Mouse (Mus musculus): ENCODE results near the gene Tspan18. TPM values are rescaled to one million over a fixed set of nuclear protein-coding genes. Genes with fewer than 3 reads are reported as not detected.

The Tspan18 gene
- polyA plus RNA-seq, 1 experiment from 2014 or later = 71.4 TPM

- ATAC-seq (ENCODE audit: low FRiP score) (peak; percentile 55; the same call in 1 of the 2 replicates), DNase-seq (ENCODE audit: low spot score) (peak; percentile 39)
- peaks cover 4% of the 10 kb centered on the region; the same call in 1 of the 2 replicates for H3K4me1 ChIP-seq (replicated peaks; ENCODE audit: control insufficient read depth, insufficient read depth, low read length)
These were observed 33.7 kb upstream of the Tspan18 start for GRCm38 (mm10) chr2:93367962-93368361.

GRCm38 (mm10) chr2:93365411-93365810, 31.1 kb upstream of the Tspan18 start:
- no peak overlapping the region for H3K27ac ChIP-seq (ENCODE audit: low read depth, low read length)
- H3K9ac ChIP-seq (ENCODE audit: low read depth, low read length) = no peak overlapping the region
- DNase-seq (ENCODE audit: low spot score) (no peak), ATAC-seq (ENCODE audit: low FRiP score) (no peak)
- H3K4me1 ChIP-seq (replicated peaks; ENCODE audit: control insufficient read depth, insufficient read depth, low read length) = peaks cover 4% of the 10 kb centered on the region; the same call in 1 of the 2 replicates
- 70% methylated on average over 9 of the region's 9 CpGs for WGBS
- H3K4me3 ChIP-seq (ENCODE audit: low read depth, low read length) = no peak overlapping the region
- no peak overlapping the region for H3K4me2 ChIP-seq (replicated peaks; ENCODE audit: low read depth, low read length)
- H3K9me3 ChIP-seq (ENCODE audit: control insufficient read depth, low read length) = no peaks in the 10 kb centered on the region
- no peaks in the 10 kb centered on the region for H3K27me3 ChIP-seq (ENCODE audit: control insufficient read depth, insufficient read depth, low read length)
- H3K36me3 ChIP-seq (ENCODE audit: control insufficient read depth, insufficient read depth, low read length) = no peaks in the 10 kb centered on the region

More at GRCm38 (mm10) chr2:93367962-93368361, 33.7 kb upstream of the Tspan18 start:
- peak overlapping the region; percentile 65; the same call in 1 of the 2 replicates for H3K27ac ChIP-seq (ENCODE audit: low read depth, low read length)
- H3K4me2 ChIP-seq (replicated peaks; ENCODE audit: low read depth, low read length) = no peak overlapping the region
- H3K9ac ChIP-seq (ENCODE audit: low read depth, low read length) = no peak overlapping the region
- H3K9me3 ChIP-seq (ENCODE audit: control insufficient read depth, low read length) = no peaks in the 10 kb centered on the region
- no peaks in the 10 kb centered on the region for H3K36me3 ChIP-seq (ENCODE audit: control insufficient read depth, insufficient read depth, low read length)
- H3K4me3 ChIP-seq (ENCODE audit: low read depth, low read length) = no peak overlapping the region
- 49% methylated on average over 6 of the region's 6 CpGs for WGBS
- no peaks in the 10 kb centered on the region for H3K27me3 ChIP-seq (ENCODE audit: control insufficient read depth, insufficient read depth, low read length)

GRCm38 (mm10) chr2:93364951-93365350, 30.6 kb upstream of the Tspan18 start:
- Histone ChIP-seq H3K27me3 (ENCODE audit: control insufficient read depth, insufficient read depth, low read length) (no peaks in the 10 kb centered on the region), H3K27ac (ENCODE audit: low read depth, low read length) (no peak overlapping the region), H3K4me3 (ENCODE audit: low read depth, low read length) (no peak overlapping the region), H3K4me2 (replicated peaks; ENCODE audit: low read depth, low read length) (no peak overlapping the region), H3K4me1 (replicated peaks; ENCODE audit: control insufficient read depth, insufficient read depth, low read length) (peaks cover 4% of the 10 kb centered on the region; the same call in 1 of the 2 replicates), H3K9ac (ENCODE audit: low read depth, low read length) (no peak overlapping the region), H3K9me3 (ENCODE audit: control insufficient read depth, low read length) (no peaks in the 10 kb centered on the region), H3K36me3 (ENCODE audit: control insufficient read depth, insufficient read depth, low read length) (no peaks in the 10 kb centered on the region)
- 67% methylated on average over 2 of the region's 2 CpGs for WGBS
- no peak for ATAC-seq (ENCODE audit: low FRiP score)
- DNase-seq (ENCODE audit: low spot score) = no peak

- Histone ChIP-seq H3K9ac (ENCODE audit: low read depth, low read length) (no peak overlapping the region), H3K4me1 (replicated peaks; ENCODE audit: control insufficient read depth, insufficient read depth, low read length) (no peaks in the 10 kb centered on the region), H3K27me3 (ENCODE audit: control insufficient read depth, insufficient read depth, low read length) (no peaks in the 10 kb centered on the region), H3K4me3 (ENCODE audit: low read depth, low read length) (no peak overlapping the region), H3K27ac (ENCODE audit: low read depth, low read length) (no peak overlapping the region), H3K4me2 (replicated peaks; ENCODE audit: low read depth, low read length) (no peak overlapping the region), H3K9me3 (ENCODE audit: control insufficient read depth, low read length) (no peaks in the 10 kb centered on the region), H3K36me3 (ENCODE audit: control insufficient read depth, insufficient read depth, low read length) (no peaks in the 10 kb centered on the region)
- WGBS = 23% methylated on average over 5 of the region's 5 CpGs
- no peak for ATAC-seq (ENCODE audit: low FRiP score)
- DNase-seq (ENCODE audit: low spot score) = no peak
These were observed 27.1 kb upstream of the Tspan18 start for GRCm38 (mm10) chr2:93361454-93361853.

GRCm38 (mm10) chr2:93360310-93360709, 26.0 kb upstream of the Tspan18 start:
- H3K27ac ChIP-seq (ENCODE audit: low read depth, low read length) = no peak overlapping the region
- no peaks in the 10 kb centered on the region for H3K4me1 ChIP-seq (replicated peaks; ENCODE audit: control insufficient read depth, insufficient read depth, low read length)
- no peaks in the 10 kb centered on the region for H3K9me3 ChIP-seq (ENCODE audit: control insufficient read depth, low read length)
- ATAC-seq (ENCODE audit: low FRiP score) = no peak
- no peak for DNase-seq (ENCODE audit: low spot score)
- 70% methylated on average over 6 of the region's 6 CpGs for WGBS
- no peak overlapping the region for H3K9ac ChIP-seq (ENCODE audit: low read depth, low read length)
- no peak overlapping the region for H3K4me3 ChIP-seq (ENCODE audit: low read depth, low read length)
- H3K27me3 ChIP-seq (ENCODE audit: control insufficient read depth, insufficient read depth, low read length) = no peaks in the 10 kb centered on the region
- no peak overlapping the region for H3K4me2 ChIP-seq (replicated peaks; ENCODE audit: low read depth, low read length)
- H3K36me3 ChIP-seq (ENCODE audit: control insufficient read depth, insufficient read depth, low read length) = no peaks in the 10 kb centered on the region

DNA sequence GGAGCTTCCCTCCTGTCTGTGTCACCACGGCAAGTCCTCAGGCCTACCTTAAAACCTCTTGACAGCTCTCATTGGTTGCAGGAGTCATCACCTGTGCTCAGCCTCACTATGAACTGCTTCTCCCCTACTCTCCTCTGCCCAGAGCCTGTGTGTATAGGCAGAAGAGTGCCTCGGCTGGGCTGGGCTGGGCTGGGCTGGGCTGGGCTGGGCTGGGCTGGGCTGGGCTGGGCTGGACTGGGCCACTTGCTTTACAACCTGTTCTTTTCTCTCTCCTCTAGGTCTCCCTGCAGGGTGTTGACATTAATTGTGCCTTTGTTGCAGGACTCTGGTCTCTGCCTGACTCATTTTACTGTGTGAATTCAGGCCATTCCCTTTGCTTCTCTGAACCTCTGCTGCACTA, 23.1 kb upstream of the Tspan18 start:
- Histone ChIP-seq H3K4me2 (replicated peaks; ENCODE audit: low read depth, low read length) (no peak overlapping the region), H3K9me3 (ENCODE audit: control insufficient read depth, low read length) (no peaks in the 10 kb centered on the region), H3K4me1 (replicated peaks; ENCODE audit: control insufficient read depth, insufficient read depth, low read length) (no peaks in the 10 kb centered on the region), H3K4me3 (ENCODE audit: low read depth, low read length) (no peak overlapping the region), H3K27me3 (ENCODE audit: control insufficient read depth, insufficient read depth, low read length) (no peaks in the 10 kb centered on the region), H3K9ac (ENCODE audit: low read depth, low read length) (no peak overlapping the region), H3K36me3 (ENCODE audit: control insufficient read depth, insufficient read depth, low read length) (no peaks in the 10 kb centered on the region), H3K27ac (ENCODE audit: low read depth, low read length) (no peak overlapping the region)
- 57% methylated on average over 2 of the region's 2 CpGs for WGBS
- DNase-seq (ENCODE audit: low spot score) (no peak), ATAC-seq (ENCODE audit: low FRiP score) (no peak)

DNA sequence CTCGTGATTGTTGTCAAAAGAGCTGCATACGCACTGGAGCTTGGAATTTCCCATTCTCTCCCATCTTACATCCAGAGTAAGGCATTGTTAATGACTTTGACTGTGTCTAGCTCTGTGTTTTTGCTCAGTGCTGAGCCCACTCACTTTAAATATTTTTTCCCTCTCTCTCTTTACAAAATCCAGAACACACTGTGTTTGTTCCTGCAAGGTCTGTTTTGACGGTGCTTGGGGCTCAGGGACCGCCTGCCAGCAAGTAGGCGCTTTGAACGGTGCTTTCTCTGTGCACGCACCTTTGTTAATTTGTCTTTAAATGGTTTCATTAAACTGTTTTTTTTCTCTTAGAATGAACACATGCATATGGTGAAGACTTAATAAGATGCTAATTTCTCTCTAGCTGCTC, 21.5 kb upstream of the Tspan18 start:
- H3K4me3 ChIP-seq (ENCODE audit: low read depth, low read length) = no peak overlapping the region
- WGBS = 72% methylated on average over 7 of the region's 7 CpGs
- no peaks in the 10 kb centered on the region for H3K27me3 ChIP-seq (ENCODE audit: control insufficient read depth, insufficient read depth, low read length)
- H3K27ac ChIP-seq (ENCODE audit: low read depth, low read length) = no peak overlapping the region
- no peaks in the 10 kb centered on the region for H3K36me3 ChIP-seq (ENCODE audit: control insufficient read depth, insufficient read depth, low read length)
- no peak overlapping the region for H3K9ac ChIP-seq (ENCODE audit: low read depth, low read length)
- DNase-seq (ENCODE audit: low spot score) (no peak), ATAC-seq (ENCODE audit: low FRiP score) (no peak)
- H3K4me2 ChIP-seq (replicated peaks; ENCODE audit: low read depth, low read length) = no peak overlapping the region
- H3K4me1 ChIP-seq (replicated peaks; ENCODE audit: control insufficient read depth, insufficient read depth, low read length) = no peaks in the 10 kb centered on the region
- H3K9me3 ChIP-seq (ENCODE audit: control insufficient read depth, low read length) = no peaks in the 10 kb centered on the region

DNA sequence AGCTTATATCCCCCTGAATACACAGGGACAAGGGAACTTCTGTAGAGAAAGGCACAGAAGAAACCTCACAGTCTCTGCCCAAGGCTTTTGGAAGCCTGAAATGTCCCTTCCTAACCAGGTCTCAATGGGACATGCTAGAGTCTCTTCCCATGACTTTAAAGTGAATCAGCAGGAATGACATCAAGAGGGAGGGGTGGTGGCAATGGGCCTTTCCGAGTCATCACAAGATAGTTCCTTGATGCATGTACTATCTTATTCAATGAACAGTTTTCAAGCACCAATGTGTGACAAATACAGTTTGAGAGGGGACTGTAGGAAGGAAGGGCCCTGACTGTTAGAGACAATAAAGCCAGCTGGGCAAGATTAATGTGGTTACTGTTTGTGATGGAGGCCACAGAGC, 20.3 kb upstream of the Tspan18 start:
- WGBS = 81% methylated on average over 1 of the region's 1 CpGs
- H3K9ac ChIP-seq (ENCODE audit: low read depth, low read length) = no peak overlapping the region
- H3K4me2 ChIP-seq (replicated peaks; ENCODE audit: low read depth, low read length) = no peak overlapping the region
- no peaks in the 10 kb centered on the region for H3K9me3 ChIP-seq (ENCODE audit: control insufficient read depth, low read length)
- DNase-seq (ENCODE audit: low spot score) (no peak), ATAC-seq (ENCODE audit: low FRiP score) (no peak)
- no peak overlapping the region for H3K27ac ChIP-seq (ENCODE audit: low read depth, low read length)
- H3K27me3 ChIP-seq (ENCODE audit: control insufficient read depth, insufficient read depth, low read length) = no peaks in the 10 kb centered on the region
- H3K4me1 ChIP-seq (replicated peaks; ENCODE audit: control insufficient read depth, insufficient read depth, low read length) = no peaks in the 10 kb centered on the region
- H3K36me3 ChIP-seq (ENCODE audit: control insufficient read depth, insufficient read depth, low read length) = no peaks in the 10 kb centered on the region
- no peak overlapping the region for H3K4me3 ChIP-seq (ENCODE audit: low read depth, low read length)

- Histone ChIP-seq H3K4me2 (replicated peaks; ENCODE audit: low read depth, low read length) (no peak overlapping the region), H3K27ac (ENCODE audit: low read depth, low read length) (no peak overlapping the region)
- ATAC-seq (ENCODE audit: low FRiP score) = peak; percentile 25; the same call in 1 of the 2 replicates
These were observed 19.4 kb upstream of the Tspan18 start for GRCm38 (mm10) chr2:93353725-93354124.

More at GRCm38 (mm10) chr2:93353725-93354124, 19.4 kb upstream of the Tspan18 start:
- Histone ChIP-seq H3K27me3 (ENCODE audit: control insufficient read depth, insufficient read depth, low read length) (no peaks in the 10 kb centered on the region), H3K4me1 (replicated peaks; ENCODE audit: control insufficient read depth, insufficient read depth, low read length) (no peaks in the 10 kb centered on the region), H3K36me3 (ENCODE audit: control insufficient read depth, insufficient read depth, low read length) (no peaks in the 10 kb centered on the region), H3K9me3 (ENCODE audit: control insufficient read depth, low read length) (no peaks in the 10 kb centered on the region), H3K4me3 (ENCODE audit: low read depth, low read length) (no peak overlapping the region), H3K9ac (ENCODE audit: low read depth, low read length) (no peak overlapping the region)
- DNase-seq (ENCODE audit: low spot score) = no peak
- WGBS = 88% methylated on average over 4 of the region's 4 CpGs

Data from hindbrain, embryonic 11.5 days (tissue).